Mouse (Mus musculus) embryo, embryonic 11 days (tissue): Measurements from ENCODE around the gene A730049H05Rik.

Experiments
- DNase-seq: peaks from one replicate; pipeline ENCODE4 v3.0.0-alpha.2; 2015

A730049H05Rik gene

DNA sequence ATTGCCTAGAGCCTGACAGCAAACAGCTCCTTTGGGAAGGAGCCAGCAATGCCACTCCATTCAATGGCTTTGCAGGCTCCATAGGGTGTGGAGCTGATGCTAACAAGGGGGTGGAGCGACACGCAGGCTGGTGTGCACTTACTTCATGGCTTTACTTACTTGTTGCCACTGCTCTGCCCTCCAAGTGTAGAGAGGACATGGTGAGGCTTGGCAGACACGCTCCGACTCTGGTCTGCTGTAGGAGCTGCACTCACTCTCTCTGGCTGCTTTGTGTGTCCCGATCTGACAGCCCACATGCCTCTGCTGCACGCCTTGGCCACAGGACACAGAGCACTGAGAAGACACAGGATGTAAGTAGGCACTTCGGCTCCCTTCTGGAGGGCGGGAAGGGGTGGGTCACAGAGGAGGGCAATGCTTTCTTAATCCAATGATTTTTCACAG is at the start of gene A730049H05Rik:
Gene A730049H05Rik, plus strand, starts transcription at position 168 of the 441 bp plus-strand sequence.
- peak; percentile 31 for DNase-seq

DNA sequence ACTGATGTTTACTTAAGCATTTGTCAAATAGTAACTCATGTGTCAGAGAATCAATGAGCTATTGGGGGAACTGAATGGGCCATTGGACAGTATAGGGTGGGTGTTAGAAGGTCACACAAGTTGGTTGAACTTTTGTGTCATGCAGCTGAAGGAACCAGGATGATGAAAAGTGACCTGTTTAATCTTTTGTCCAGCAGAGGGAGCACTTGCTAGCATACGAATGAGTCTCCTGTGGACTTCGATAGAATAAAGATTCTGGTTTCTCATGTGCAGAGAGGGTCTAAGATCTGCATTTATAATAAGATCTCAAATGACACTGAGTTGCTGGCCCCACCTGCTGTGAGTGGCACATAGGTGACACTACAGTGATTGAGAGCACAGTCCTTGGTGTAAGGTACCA is 39.9 kb upstream of the A730049H05Rik start:
- peak; percentile 85 for DNase-seq

DNA sequence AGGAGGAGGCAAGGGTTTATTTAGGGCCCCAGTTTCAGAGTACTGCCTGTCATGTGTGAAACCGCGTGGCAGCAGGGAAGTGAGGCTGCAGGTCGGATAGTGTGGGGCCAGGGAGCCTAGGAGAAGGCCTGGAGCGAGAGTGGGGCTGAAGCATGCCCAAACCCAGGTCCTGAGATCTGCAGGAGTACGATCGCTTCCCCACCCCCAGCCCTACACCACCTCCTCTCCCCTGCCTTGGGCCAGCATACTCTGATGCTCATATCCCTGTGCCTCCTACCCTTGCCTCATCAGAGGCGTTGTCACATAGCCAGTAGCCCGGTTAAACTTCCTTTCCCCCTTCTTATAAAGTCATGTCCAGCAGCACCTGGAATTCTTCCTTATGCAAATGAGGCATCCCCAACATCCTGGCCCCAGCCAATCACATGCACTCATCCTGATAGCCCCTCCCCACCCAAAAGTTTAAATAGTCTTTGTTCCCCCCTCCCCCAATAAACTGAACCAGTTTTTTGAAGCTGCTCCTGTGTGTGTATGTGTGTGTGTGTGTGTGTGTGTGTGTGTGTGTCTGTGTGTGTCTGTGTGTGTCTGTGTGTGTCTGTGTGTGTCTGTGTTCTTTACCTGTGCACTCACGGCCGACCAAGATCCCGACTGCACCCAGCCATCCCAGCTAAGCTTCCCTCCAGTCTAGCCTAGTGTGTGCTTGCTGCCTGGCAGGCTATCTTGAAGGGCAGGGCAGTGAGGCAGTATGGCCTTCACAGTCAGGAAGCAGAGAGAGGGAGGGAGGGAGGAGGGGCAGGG is 36.9 kb upstream of the A730049H05Rik start:
- DNase-seq = peak; percentile 27

DNA sequence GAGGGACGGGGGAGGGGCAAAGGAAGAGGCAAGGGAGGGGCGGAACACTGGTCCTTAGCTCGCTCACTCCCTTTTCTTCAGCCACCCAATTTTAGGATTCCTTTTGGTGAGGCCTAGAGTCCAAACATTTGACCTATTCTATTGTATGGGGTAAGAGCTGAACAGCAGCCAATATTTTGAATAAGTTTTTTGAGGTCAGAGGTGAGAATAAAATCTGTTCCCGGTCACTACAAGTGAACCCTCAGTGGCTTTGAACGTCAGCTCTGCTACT is 36.4 kb upstream of the A730049H05Rik start:
- DNase-seq = no peak

DNA sequence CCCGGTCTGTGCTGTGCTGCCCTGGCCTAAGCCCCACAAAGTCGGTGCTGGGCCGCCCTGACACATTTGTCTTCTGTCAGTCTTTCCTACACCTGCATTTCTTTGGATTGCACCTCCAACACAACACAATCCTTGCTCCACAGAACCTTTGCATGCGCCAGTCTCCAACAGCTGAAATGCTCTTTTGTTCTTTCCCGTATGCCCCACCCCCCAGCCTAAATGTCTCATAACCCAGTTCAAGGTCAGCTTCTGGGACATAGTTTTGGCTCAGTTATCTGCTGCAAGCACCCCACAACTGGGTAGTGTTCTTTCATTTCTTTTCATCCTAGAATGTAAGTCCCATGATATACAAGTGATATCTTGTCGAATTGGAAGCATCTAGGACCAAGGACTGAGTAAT is 34.8 kb upstream of the A730049H05Rik start:
- no peak for DNase-seq

DNA sequence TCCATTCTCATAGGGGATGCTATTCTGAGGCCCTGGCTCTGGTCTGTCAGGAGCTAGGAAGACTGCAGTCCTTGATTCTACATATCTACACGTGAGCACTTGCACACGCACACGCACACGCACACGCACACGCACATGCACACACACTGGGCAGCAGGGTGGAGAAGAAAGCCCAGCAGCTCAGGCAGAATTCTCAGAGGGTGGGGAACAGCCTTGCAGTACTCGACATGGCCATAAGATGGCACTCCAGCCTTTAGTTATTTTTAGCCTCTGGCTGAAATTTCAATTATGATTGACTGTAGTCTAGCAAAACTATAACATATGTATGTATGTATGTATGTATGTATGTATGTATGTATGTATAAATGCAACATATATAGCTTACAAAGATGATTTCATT is 31.5 kb upstream of the A730049H05Rik start:
- peak; percentile 71 for DNase-seq

DNA sequence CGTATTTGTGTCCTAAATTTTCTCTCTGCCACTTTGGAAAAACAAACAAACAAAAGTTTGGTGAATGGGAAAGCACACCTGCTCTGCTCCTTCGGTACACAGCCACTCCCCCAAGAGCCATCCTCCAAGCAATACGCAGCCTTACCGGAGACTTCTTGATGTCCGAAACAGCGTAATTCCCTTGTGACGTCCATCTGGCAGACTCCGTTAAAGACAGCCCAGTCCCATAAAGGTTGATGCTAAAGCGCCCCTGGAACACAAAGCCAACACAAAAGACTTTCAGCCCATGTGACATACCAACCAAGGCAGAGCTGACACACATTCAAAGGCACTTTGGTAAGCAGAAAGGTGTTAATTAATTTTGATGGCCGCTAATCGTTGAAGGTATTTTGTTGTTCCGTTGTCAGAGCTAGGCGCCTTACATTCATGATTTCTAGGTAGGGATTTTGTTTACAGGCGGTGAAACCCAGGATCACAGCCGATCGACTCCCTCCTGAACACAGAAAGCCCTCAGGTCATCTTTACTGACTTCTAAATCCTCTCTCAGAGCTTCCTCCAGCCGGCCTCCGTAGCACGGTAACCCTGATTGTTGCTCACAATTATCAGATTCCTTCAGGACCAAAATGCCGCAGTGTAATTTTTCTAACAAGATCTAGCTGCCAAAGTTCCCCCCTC is 29.4 kb upstream of the A730049H05Rik start:
- peak; percentile 35 for DNase-seq

DNA sequence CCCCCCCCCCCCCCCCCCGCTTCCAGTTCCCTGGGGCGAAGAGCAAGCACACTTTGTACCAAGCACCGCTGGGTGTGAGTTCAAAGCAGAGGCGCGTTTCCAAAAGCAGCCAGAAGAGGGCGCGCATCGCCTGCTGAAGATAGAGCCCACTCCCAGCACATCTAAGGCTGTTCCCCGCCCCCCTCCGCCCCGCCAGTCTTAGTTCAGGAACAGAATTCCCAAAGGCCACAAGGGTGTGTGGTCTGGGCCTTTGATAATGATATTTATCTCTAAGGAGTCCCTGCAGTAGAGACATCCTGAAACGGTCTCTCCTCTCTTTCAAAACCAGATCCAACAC is 28.9 kb upstream of the A730049H05Rik start:
- peak; percentile 93 for DNase-seq

DNA sequence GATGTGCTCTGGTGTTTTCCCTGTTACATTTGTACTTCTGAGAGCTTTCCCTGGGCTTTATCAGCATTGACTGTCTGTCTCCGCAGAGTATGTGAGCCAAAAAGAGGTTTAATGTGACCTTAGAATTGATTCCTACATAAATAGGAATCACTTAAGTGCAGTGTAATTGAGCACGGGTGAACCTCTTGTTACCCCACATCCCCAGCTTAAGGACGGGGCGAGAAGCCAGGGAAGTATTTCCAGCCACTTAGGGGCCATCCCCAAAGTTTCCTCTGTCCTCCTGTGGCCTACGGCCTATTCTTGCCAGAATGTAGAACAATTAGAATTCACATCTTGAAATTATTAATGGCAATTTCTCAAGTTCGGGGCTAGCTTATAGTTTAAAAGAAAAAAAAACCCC is 22.5 kb upstream of the A730049H05Rik start:
- no peak for DNase-seq

DNA sequence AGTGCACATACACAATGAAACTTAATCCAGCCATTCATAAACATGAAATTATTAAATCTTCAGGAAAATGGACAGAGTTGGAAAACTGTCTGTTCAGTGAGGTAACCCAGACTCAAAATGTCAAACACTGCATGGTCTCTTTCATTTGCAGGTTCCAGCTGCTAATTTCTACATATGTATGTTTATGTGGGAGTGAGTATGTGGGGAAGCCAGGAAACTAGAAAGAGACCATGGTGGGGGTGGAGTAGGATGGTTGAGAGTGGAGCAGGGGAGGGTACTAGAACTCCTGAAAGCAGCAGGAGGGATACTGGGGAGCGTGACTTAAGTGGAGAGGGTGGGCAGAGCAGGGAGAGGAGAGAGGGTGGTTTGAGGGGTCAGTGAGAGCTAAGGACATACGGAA is 14.8 kb upstream of the A730049H05Rik start:
- no peak for DNase-seq

DNA sequence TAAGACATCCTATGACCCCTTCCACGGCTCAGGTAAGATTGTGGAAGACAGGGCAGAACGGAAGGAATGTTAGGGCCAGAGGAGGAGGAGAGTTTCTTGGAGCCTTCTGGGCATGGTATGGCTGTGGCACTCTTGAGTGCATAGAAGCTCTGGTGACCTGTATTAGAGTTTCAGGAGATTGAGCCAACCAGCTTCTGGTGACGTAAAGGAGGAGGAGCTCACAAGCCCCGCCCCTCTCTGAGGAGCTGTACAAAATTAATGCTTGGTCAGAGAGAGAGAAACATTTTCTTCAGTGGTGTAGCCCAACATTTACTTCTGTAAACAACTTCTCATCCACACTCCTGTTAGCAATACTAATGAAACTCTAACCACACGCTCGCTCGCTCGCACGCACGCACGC is 13.9 kb upstream of the A730049H05Rik start:
- no peak for DNase-seq

DNA sequence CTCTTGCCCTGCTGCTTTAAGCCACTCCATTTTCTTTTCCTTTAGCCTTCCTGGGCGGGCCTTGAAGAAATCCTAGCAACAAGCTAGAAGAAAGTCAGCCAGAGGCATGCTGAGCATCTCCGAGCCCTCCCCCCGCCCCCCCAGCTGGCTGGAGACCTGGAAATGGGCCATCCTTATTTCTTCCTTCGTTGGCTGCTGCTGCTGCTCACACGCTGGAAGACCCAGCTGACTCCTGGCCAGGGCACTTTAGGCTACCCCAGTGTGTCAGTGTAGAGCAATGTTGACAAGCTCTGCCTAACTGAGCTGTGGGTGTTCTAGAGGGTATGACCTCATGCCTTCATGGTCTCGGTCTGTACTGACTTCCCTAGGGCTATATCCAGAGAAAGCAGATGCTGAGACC is 13.1 kb upstream of the A730049H05Rik start:
- DNase-seq = no peak

DNA sequence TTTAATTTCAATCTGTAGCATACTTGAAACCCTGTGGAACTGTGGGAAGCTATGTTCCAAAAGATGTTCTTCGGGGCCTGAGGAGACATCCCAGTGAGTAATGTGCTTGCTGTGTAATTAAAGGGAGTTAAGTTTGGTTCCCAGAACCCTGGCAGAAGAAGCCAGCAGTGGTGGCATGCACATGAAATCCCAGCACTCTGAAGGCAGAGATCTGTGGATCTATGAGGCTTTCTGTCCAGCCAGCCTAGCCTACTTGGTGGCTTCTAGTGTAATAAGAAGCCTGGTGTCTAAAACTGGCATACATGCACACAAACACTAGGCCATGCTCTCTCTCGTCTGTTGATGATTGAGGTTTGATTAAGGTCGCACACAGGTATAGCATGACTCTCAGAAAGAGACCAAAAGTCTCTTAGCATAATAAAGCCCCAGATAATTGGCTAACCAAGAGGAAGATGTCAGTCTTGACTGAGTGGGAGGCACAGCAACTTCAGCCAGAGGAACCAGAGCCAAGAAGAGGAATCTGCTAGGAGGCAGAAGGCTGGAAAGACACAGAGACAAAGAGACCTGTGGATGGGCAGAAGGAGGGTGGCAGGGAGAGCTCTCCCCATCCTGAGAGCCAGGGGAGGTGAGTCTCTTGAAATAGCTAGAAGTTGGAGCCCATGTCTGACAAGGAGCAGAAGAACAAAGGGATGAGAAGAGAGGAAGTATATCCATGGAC is 11.9 kb upstream of the A730049H05Rik start:
- no peak for DNase-seq

DNA sequence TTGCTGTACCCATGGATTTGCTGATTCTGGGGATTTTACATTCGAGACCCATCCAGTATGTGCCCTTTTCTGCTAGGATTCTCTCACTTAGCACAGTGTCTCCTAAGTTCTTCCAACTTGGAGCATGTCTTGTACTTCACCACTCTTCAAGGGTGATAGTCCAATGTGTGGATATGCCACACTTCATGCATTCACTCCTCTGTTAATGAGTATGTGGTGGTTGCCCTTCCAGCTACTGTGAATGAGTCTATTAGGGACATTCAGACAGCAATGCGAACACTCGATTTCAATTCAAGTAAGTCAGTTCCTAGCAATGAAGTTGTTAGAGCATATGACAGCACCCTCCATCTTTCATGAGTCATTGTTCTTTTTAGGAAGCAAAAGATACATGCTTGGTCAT is 6.5 kb upstream of the A730049H05Rik start:
- no peak for DNase-seq

DNA sequence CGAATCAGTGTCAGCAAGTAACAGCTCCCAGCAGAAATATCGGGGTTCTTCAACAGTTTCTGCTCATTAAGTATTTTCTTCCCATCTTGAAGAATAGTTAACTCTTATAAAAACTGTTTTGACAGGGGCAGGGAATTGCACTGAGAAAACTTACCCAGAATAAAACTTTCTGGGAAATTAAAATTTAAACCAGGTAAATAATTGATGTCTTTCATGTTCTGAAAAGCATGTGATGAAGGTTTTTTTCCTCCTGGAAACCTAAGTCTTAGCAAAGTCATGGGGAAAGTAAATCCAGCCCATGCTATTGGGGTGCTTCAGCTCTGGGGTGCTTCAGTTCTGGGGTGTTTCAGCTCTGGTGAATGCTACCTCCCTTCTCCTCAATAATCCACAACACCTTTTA is 5.7 kb upstream of the A730049H05Rik start:
- no peak for DNase-seq

DNA sequence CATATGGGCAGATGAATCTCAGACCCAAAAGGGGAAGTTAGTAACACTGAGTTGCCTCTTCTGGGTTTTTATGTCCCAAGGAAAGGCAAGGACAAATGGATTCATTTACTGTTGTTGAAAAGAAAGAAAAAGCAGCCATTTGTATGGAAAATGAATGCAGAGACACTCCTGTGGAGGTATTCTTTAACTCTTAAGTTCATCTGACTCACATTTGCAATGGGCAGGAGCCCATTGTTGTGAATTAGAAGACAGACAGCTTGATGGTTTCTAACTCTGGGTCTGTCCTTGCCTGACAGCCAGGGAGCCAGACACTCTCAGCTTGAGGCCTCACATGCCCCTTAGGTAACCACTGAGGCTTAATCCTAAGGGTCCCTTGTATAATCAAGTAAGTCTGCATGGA is 4.7 kb upstream of the A730049H05Rik start:
- DNase-seq = no peak

DNA sequence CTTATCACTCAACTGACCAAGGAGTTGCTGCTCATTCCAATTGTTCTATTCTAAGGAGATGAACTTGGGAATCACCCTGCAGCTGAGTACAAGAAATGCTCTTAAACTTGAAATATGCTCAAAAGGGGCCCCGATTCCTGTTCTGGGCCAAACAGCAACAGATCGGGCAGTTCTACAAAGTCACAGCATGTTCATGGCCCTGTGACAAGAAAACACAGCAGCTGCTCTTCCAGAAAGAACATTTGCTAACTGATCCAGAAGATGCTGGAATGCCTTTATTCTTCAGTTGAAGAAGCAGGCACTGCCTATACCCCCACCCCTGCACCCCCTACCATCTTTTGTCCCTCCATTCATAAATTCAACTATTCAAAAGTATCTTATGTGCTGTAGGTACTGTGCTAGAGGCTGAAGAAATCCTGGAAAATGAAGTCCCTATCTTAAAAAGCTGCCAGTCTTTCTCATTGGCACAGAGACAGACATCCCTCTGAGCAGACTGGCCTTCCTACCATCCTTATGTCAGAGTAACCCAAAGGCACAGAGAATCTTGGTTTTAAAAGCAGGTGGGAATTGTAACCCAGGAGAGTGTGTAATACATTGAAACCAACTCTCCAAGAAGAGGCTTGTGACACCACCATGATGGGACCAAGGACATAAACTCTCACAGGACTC is 3.4 kb upstream of the A730049H05Rik start:
- no peak for DNase-seq

DNA sequence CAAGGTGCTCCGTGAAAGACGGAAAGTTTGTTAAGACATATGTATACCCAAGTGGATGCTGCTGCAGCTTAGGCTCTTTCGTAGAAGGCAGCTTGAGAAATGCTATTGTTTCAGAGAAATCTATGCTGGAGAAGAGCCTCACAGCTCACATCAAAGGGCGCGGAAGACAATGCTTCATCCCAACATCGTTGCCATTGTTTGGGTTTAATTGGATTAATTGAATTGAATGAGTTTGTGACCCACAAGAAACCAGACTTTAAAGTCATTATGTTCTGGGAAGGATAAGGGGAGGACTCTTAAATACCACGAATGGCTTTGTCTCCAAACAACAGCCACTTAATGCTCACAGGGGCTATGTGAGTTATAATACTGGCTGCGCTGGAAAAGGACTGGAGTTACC is 1.4 kb downstream of the A730049H05Rik start:
- DNase-seq = no peak

DNA sequence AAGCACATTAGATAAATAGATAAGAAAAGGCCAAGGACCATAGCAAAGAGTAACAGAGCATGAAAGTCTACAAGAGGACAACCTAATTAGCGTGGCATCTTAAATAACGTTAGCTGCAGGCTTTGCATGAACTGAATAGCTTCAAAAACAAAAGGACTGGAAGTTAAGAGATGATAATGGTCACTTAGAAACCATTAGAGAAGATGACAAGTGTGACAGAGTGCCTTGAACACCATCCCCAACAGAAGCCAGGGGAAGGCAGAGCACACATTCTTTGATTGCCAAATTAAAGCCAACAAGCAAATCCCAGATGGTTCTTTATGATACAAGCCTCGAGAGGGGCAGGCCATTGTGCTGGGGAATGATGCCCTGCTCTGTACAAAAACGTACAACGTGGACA is 5.3 kb downstream of the A730049H05Rik start:
- no peak for DNase-seq

DNA sequence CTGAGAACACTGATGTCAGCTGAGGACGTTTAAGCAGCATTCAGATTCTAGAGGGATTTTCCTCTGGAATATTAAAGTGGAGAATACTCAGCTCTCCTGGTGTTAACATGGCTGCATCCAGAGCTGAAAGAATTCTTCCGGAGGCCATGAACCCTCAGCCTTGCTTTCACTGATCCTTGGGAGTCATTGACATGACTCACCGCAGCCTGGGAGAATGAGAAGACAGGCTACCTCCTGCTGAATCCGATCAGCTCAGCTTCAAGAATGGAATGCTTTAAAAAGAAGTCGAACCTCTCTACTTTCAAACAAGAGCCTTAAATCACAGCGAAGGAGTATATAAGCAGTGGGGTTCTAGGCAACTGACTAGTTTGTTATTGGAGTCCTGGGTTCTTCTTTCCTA is 5.7 kb downstream of the A730049H05Rik start:
- DNase-seq = no peak

DNA sequence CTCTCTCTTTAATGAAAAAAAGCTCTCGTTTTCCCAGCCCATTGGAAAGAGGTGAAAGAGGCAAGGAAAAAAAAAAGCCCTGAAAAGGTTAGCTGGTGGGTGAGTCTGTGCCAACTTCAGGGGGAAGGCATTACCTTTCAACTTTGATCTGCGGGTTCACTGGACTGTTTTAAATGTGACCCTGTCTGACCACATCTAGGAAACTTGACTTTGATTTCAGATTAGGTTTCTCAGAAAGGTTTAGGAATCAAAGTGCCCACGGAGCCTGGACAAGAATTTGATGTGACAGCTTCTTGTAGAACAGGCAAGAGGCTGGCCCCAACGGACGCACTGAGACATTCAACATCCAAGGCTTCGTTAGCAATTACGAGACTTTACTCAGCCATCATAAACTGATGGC is 7.7 kb downstream of the A730049H05Rik start:
- DNase-seq = peak; percentile 40

DNA sequence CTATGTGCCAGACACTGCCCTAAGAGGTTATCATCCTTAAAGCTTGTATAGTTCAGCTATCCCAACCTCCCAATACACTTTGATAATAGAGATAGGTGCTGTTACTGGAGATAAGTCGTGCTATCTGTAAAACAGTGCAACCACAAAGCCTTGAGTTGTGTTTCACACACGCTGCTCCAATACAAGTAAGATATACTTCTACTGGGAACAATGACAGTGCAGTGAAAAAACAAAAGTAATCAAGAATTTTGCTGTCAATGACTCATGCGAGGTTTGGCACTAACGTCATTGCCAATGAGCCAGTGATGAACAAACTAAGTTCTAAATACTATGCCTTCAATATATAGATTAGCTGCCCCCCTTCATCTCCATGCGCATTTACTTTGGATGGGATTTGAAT is 10.3 kb downstream of the A730049H05Rik start:
- DNase-seq = no peak

DNA sequence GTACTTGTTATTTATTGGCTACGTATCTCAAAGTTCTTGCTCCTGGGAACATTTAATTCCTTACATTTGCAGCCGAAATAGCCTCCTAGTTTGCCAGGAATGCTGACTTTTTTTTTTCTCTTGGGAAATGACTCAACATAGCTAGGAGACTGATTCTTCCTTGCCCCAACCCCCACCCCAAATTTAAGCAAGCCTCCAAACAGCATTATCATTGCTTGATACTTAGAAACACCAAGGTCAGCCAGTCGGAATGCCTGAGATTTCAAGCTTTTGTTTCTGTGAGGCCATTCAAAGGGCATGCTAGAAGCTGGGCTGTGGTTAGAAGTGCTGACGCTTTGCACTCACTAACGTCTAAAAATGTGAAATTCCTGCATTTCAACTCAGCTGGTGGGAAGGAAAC is 11.1 kb downstream of the A730049H05Rik start:
- DNase-seq = no peak

DNA sequence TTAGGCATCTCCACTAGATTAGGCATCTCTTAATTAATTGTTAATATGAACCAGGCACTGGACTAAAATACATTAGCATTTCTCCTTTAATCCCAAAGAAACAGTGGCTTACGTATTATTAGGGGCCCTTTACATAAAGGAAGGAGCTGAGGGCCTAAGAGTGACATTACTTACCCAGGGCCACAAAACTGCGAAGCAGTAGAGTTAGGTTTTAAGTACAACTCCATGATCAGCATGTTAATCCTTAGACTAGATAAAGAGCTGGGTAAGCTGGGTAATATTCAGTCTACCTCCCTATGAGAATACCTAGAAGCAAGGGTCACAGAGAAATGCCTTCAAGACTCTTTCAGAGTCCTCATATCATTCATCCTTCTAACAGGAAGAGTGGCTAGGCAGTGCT is 12.9 kb downstream of the A730049H05Rik start:
- DNase-seq = no peak
